Mouse (Mus musculus) spleen, embryonic (tissue): ENCODE measurements at regions not wholly inside any gene's neighbourhood (a gene's known extent, or its start where the extent isn't known, plus 50 kb on each side); places are given as distances from the start of the nearest gene placed in this dataset.

Experiments used
- CTCF ChIA-PET: fragments of 350-600 bp; sonication (Branson Sonifier 250); formaldehyde crosslinking; loops from one replicate; lab custom pipeline; 2022; lab: Charles Lee

- CTCF ChIA-PET: no interaction called here
Measured at GRCm38 (mm10) chr1:82038698-82039097, 194.2 kb upstream of the Gm9747 start.

GRCm38 (mm10) chr1:82041286-82042050 is 191.4 kb upstream of the Gm9747 start:
- CTCF ChIA-PET: no interaction called here

GRCm38 (mm10) chr1:82042051-82042432 is 190.9 kb upstream of the Gm9747 start:
- CTCF ChIA-PET: no interaction called here

- CTCF ChIA-PET: no interaction called here
Measured at GRCm38 (mm10) chr1:82042527-82042926, 190.4 kb upstream of the Gm9747 start.

GRCm38 (mm10) chr1:82066291-82066690 is 166.6 kb upstream of the Gm9747 start:
- CTCF ChIA-PET: no interaction called here

- CTCF ChIA-PET: no interaction called here
Measured at GRCm38 (mm10) chr1:82068571-82068970, 164.3 kb upstream of the Gm9747 start.

- CTCF ChIA-PET: no interaction called here
Measured at GRCm38 (mm10) chr1:82070181-82071109, 162.5 kb upstream of the Gm9747 start.

- CTCF ChIA-PET: no interaction called here
Measured at GRCm38 (mm10) chr1:82089136-82089839, 143.6 kb upstream of the Gm9747 start.

- CTCF ChIA-PET: interaction anchor here (0.6 kb wide), 1 partner anchor 404 kb away, joined by 4 read pairs; no protein-coding TSS in a partner anchor
Measured at GRCm38 (mm10) chr1:82095101-82095500, 137.8 kb upstream of the Gm9747 start.

GRCm38 (mm10) chr1:82106756-82107155 is 126.2 kb upstream of the Gm9747 start:
- CTCF ChIA-PET: no interaction called here

- CTCF ChIA-PET: no interaction called here
Measured at GRCm38 (mm10) chr1:82110071-82110635, 122.8 kb upstream of the Gm9747 start.

- CTCF ChIA-PET: no interaction called here
Measured at GRCm38 (mm10) chr1:82112401-82112800, 120.5 kb upstream of the Gm9747 start.

- CTCF ChIA-PET: no interaction called here
Measured at GRCm38 (mm10) chr1:82124503-82124902, 108.4 kb upstream of the Gm9747 start.

- CTCF ChIA-PET: no interaction called here
Measured at GRCm38 (mm10) chr1:82129700-82130275, 103.1 kb upstream of the Gm9747 start.

GRCm38 (mm10) chr1:82132536-82132935 is 100.4 kb upstream of the Gm9747 start:
- CTCF ChIA-PET: no interaction called here

- CTCF ChIA-PET: no interaction called here
Measured at GRCm38 (mm10) chr1:82134938-82135337, 98.0 kb upstream of the Gm9747 start.

- CTCF ChIA-PET: no interaction called here
Measured at GRCm38 (mm10) chr1:82135761-82136331, 97.1 kb upstream of the Gm9747 start.

GRCm38 (mm10) chr1:82145256-82145655 is 87.7 kb upstream of the Gm9747 start:
- CTCF ChIA-PET: no interaction called here

- CTCF ChIA-PET: no interaction called here
Measured at GRCm38 (mm10) chr1:82150219-82151128, 82.4 kb upstream of the Gm9747 start.

- CTCF ChIA-PET: no interaction called here
Measured at GRCm38 (mm10) chr1:82155961-82156360, 77.0 kb upstream of the Gm9747 start.
